Mouse (Mus musculus): ENCODE data around the gene Tigd2.
"Not testable (repeated sequence)": the region's sequence is repeated elsewhere in the genome, so short reads cannot be mapped to it uniquely, and the experiment has no call there.

Tigd2 gene

DNA sequence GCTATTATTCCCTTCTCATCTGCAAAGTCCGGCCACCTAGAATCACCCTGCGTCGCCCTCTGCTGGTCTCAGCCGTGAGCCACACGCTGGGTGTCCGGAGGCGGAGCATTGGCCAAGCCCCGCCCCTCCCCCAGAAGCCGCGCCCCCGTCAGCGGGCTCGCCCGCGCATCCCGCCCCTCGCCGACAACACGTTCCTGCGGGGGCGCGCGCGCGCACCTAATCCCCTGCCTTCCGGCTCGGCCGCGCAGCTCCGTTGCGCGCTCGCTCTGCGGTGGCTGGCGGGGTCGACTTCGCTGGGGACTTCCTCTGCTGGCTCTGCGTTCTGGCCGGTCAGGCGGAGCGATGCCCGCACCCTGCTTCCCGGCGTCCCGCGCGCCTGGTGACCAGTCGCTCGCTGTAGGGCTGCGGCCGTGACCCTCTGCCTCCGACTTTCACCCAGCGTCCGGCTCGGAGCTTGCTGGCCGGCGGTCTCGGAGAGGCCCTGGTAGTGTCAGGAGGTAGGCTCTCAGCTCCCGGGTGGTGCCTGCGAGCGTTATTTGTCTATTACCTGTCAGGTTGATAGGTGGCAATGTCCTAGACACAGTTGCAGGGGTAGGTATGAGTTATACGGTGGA, at the start of gene Tigd2:
TSS of gene Tigd2 (plus strand) at position 186 of the 614 bp plus-strand sequence.
- CTCF ChIA-PET: interaction anchor here (0.6 kb wide), 1 partner anchor 28 kb away, joined by 7 read pairs; no protein-coding TSS in a partner anchor

DNA sequence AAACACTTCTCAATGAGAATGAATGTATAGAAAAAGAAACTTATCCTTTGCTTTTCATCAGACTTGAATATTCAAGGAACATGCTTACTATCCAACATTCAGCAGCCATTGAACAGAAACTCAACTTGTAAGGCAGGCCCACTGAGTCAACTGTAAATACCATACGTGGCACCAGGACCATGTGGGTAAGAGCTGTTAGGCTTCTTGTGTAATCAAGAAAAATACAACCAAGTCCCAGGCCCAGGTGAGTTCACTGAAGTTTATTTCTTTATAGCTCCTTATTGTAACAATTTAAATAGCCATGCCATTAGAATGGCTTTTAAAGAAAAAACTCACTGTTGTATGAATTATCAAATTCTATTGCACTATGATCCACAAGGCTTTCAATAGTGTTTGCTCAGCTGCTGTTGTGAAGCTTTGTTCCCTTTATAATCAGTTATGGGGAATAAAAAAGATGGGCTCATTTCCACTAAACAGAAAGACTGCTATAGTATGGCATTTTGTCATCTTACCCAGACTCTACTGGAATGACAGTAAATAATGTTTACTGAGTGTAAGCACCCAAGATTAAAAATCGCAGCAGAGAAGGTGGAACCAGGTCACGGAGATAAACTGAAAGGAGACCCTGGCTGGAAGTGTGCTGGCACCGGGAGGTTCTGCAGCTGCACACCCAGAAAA, 46.7 kb upstream of the Tigd2 start:
- CTCF ChIA-PET: no interaction called here

DNA sequence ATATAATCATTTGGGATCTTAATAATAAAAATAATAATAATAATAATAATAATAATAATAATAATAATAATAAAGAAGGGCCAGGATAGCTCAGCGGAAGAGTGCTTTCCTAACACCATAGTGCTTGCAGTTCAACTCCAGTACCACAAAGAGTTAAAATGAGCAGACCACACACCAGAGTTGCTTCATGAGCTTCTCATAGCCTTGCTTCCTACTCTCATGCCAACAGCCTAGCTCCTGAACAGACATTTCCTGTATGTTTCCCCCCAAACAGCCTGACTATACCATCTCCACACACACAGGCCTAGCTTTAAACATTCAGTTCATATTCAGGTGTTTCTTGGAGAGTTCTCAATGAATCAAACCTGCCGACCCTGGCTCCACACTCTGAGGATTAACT, 45.8 kb upstream of the Tigd2 start:
- CTCF ChIA-PET: no interaction called here

DNA sequence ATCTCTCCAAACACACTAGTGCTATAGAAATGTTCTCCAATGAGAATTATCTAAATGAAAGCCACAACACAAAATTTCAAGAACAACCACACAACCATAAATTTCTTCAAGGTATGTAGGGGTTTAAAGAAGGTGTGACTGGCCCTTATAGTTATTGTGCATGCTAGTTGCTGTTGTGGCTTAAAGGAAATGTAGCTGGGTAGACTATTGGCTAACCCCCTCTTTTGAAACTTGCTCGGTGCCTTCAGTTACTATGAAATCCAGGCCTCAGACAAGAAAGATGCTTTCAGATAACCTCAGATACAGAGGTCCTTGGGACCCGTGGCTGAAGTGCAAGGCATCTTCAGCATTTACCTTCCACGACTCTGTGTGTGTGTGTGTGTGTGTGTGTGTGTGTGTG, 45.3 kb upstream of the Tigd2 start:
- CTCF ChIA-PET: no interaction called here

DNA sequence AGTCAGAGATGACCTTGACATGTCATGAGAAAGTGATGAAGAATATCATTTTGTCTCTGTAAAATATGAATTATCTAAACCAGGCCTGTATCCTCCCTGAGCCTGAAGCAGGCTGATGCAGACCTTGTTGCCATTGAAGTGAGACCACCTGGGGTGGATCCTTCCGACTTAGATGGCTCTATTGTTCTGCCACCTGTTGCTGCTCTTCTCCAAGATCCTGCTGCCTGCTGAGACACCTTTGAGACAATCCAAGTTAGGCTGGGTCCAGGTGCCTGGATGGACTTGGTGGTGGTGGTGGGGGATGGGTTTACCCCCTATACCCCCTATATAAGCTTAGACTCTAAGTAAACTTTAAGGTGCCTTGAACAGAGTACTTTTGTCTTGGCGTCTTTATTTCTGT, 39.7 kb upstream of the Tigd2 start:
- CTCF ChIA-PET: no interaction called here

DNA sequence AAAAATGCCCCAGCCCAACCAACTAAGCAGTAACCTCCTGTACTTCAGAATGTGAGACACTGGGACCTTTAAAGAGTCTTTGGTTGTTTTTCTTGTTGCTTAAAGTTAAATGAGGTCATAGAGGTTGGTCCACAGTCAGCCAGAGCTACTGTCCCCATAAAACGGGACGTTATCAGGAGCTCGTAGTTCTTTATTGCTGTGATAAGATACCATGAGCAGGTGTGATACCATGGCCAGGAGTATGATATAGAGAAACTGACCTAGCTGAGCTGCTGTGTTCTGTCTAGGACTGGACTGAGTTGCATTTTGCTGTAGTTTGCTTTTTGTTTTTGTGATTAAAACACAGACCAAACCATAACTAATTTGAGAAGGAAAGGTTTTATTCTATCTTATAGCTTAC, 37.4 kb upstream of the Tigd2 start:
- CTCF ChIA-PET: no interaction called here

DNA sequence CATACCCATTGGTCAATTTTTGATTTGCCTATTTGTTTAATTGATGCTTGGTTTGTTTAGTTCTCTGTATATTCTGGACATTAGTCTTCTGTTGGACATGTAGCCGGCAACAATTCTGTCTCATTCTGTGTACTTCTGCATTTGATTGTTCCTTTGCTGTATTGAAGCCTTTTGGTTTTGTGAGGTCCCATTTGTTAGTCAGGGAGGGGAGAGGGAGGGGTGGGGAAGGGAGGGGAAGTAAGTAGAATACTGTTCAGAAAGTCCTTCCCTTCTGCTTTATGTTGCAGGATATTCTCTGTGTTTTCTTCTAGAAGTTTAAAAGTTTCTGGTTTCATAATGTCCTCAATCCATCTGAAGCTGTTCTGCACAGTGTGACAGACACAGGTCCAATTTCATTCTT, 34.7 kb upstream of the Tigd2 start:
- CTCF ChIA-PET: no interaction called here

DNA sequence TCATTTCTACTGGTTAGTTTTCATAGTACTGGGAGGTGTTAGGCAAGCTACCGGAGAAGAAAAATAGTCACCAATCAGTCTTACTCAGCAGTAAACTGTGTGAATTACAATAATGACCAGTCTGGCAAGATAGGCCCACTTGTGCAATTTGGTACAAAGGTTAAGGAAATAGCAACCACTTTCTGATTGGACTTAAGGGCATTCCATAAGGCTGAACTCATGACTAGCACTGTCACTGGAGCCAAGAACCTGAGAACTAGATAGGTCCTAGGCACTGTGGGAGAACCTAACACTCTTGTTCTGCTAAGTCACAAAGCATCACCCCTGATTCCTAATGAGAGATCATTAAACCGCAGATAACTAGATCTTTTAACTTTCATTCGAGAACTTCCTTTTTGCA, 30.6 kb upstream of the Tigd2 start:
- CTCF ChIA-PET: no interaction called here

DNA sequence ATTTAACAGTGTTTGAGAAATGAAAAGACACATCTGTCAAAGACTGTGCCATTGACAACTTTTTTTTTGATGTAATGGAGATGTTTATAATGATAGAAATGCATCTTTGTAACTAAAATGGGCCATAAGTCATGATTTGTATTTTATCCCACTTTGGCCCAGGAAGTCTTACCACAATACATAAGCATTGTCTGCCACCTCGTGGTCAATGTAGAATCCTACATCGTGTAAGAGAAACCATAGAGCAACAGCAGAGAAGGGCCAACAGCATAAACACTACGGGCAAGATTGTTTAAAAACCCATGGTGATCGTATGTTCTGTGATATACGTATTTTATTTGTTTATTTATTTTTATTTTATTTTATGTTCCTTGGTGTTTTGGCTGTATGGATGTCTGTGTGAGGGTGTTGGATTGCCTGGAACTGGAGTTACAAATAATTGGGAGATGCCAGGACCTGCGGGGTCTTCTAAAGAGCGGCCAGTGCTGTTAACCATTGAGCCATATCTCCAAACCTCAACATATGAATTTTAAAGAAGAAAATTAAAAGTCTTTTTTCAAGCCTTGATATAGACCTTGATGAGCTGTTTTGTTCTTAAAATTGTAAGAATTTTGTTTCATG, 28.2 kb upstream of the Tigd2 start:
- CTCF ChIA-PET: interaction anchor here (0.6 to 0.7 kb wide), 3 partner anchors 12 to 94 kb away, joined by 3 to 7 read pairs (median 3); partner anchors contain the start of gene Tigd2

DNA sequence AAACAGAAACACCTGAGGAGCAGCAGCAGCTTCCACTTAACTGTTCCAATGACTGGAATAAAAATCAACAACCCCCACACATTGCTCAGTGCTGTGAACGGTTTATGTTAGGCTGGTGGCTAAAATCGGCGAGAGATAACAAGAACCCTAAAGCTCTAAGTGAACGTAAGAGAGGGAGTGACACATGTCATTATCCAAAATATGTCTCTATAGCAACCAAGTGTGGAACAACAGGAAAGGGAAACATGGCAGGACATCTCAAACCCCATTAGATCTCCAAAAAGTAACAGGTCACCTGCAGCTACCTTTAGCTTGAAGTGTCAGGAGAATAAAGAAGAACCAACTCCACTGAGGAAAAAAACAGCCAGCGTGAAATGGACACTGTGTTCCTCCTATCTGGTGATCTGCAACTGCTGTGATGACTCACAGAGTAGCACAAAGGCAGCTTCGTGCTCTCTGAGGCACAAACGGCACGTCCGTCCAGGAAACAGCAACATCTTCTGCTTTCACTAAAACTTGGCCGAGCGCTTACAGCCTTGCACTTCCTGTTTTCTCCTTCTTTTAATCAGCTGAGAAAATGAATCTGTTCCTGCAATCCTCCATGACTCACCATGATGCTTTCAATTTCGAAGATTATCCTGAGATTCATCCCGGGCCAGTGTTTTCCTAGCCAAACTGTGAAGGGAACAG, 23.5 kb upstream of the Tigd2 start:
- CTCF ChIA-PET: interaction anchor here (0.6 kb wide), 1 partner anchor 15 kb away, joined by 3 read pairs; no protein-coding TSS in a partner anchor

DNA sequence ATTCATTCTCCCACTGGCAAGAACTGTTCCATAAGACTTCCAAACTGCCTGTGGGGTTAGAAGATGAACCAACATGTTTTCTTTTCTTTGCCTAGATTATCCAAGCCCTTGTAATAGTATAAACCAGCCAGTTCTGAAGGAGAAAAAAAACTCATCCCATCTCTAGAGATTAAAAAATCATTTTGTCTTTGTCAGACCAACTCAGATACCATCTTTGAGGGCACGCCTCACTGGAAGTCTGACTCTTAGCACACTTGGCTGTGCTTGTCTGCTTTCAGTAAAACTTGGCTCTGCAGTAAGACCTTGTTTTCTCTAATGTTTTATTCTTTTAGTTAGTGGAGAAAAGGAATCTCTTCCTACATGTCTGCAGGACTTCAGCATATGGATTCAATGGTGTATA, 18.7 kb upstream of the Tigd2 start:
- CTCF ChIA-PET: no interaction called here

DNA sequence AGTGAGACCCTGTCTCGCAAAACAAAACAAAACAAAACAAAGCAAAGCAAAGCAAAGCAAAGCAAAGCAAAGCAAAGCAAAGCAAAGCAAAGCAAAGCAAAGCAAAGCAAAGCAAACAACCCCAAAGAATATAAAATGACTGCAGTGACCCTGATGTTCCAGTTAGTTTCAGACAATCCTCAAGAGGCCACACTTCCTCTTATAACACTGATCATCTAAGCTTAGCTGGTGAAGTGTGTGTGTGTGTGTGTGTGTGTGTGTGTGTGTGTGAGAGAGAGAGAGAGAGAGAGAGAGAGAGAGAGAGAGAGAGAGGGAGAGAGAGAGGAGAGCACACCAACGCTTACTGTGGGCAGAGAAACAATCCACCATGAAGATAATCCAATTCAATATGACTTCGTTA, 14.2 kb upstream of the Tigd2 start:
- CTCF ChIA-PET: not testable (repeated sequence)

DNA sequence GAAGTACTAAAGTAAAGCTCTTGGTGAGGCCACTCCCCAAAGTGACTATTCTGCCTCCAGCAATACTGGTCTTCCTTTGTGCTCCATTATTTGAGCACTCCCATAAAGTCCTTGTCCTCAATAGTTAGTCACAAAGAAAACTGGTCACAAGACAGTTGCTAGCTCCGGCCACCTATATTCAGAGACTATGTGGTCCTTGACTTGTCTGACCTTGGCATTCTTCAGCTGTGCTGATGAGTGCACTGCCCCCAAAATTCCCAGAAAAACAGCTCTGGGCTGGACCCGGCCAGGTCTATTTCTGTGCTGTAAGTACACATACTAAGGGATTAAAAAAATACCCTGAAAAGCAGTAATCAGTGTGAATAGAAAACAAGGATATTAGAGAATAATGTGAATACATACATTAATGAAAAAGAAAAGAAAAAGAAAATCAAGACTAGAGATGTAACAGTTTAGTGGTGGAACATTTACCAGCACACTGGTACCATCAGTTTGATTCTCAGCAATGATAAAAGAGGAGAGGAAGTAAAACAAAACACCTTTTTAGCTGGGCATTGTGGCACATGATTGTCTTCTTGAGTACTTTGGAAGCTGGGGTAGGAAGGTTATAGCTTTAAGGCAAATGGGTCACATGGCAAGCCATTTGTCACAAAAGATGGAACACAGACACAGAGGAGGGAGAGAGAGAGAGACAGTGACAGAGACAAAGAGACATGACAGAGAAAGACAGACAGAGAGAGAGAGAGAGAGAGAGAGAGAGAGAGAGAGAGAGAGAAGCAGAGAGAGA, 12.6 kb upstream of the Tigd2 start:
- CTCF ChIA-PET: interaction anchor here (0.6 kb wide), 1 partner anchor 306 kb away, joined by 5 read pairs; no protein-coding TSS in a partner anchor

DNA sequence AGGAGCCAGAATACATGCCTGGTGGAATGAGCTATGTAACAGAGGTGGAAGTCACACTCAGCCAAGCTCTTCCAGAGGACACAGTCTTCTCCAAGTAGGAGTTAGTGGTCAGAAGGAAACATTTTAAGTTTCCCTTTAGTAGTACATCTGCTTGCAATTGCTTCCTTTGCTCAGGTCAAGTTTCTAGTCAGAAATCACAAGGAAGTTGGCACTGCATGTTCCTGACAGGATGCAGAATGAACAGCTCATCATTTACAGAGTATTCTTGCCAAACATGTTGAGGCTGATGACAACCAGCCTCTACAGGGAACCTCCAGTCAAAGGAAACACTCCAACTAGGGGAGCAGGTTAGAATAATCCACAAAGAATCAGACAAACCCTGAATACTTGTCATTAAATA, 11.9 kb upstream of the Tigd2 start:
- CTCF ChIA-PET: interaction anchor here (0.6 kb wide), 1 partner anchor 306 kb away, joined by 5 read pairs; no protein-coding TSS in a partner anchor

DNA sequence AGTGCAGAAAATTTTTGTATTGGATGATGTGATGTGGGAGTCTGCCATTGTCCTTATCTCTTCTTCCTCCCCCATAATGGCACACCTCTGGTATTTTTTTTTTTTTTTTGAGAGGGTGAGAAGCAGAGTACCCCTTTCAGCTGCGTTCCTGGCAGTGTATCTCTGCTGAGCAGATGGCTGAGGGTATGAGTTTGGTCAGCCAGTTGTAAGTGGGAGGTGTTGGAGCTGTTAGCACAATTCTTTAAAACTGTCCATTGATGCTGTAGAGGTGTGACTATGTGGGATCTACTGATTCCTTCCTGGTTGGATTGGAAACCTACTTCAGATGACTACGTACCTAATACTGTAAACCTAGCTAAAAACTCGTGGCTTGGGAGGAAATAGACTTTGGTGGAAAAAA, 10.3 kb upstream of the Tigd2 start:
- CTCF ChIA-PET: interaction anchor here (1.6 kb wide), 1 partner anchor 9 kb away, joined by 3 read pairs; no protein-coding TSS in a partner anchor

DNA sequence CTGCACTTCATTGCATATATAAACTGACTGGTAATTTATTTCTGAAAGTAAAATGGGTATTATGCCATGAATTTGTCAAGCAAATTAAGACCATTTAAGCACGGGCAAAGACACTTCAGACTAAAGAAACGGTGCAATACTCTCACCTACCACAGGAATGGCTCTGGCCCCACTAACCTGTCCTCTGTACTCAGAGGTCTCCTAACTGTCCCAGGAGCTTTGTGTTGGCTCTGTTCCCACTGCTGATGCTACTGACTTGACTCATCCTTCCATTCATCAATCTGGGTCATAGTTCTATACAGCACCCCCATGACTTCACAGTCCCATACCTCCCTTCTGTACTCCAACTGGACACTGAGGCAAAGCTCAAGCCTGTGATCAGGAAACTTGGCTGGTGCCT, 9.6 kb upstream of the Tigd2 start:
- CTCF ChIA-PET: interaction anchor here (1.6 kb wide), 1 partner anchor 8 kb away, joined by 3 read pairs; no protein-coding TSS in a partner anchor

DNA sequence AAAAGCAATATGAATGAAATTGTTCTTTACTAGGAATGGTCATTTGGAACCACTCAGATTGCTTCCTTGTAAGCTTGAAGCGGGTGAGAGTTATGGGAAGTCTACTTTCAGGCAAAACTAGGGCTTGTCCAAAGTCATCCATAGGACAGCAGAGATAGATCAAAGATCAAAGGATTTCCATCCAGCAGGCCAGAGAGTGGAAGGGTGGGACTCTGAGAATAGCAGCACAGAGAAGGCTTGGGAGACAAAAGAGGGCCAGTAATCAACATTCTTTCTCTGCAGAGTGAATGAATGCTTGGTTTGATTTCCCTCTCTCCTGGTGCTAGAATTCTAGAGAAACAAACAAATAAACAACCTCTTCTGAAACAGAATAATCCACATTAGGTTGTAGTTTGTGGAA, 1.1 kb upstream of the Tigd2 start:
- CTCF ChIA-PET: interaction anchor here (1.2 kb wide), 1 partner anchor 9 kb away, joined by 3 read pairs; no protein-coding TSS in a partner anchor

DNA sequence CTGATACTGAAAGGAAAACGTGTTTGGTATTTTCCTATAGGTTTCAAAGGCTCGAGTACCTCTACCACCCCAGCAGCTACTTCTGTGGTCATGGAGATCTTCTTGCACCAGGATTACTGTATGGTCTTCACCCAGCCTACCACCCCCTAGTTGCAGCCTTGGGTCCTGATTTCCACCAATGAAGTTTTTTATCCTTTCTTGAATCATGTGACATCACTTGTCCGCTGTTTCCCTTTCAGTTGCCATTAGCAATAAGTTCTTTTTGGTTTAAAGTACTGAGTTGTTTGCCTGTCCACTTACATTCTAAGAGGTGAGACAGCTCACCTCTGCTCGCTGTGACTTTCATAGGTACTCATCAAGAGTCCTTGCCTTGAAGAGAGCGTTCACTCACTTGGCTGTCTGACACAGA, 633 bp downstream of the Tigd2 start:
- CTCF ChIA-PET: no interaction called here

DNA sequence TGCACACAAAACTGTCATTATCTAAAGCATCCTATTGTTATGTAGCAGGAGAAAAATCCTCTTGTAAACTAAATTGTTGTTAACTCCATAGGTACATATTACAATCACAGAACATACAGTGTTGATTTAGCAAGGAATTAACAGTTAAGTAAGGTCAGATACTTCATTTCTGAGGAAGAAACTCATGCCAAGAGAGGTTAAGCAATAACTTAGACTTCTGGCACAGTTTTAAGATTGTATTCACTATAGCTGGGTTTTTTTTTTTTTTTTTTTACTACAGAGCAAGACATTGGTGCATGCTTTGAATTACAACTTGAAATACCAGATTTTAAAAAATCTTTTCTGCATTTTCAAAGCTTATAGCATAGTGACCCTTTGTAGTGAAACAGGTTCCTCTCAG, 24.5 kb downstream of the Tigd2 start:
- CTCF ChIA-PET: no interaction called here

DNA sequence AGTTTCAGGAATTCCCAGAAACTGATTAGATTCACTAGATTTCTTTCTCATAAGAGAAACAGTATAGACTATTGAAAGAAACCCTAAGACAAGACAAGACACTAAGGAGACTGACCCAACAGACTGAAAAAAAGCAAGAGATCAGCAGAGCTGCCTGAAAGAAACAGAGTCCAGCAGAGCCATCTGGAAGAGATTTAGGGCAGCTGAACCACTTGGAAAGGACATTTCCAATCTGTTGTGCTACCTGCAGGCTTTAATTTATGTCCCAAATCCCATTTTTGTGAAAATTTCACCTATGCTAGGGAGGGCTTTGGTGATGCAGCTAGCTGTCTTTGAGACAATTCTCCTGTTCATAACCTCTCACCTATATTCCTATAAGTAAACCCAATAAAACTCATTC, 25.0 kb downstream of the Tigd2 start:
- CTCF ChIA-PET: no interaction called here

DNA sequence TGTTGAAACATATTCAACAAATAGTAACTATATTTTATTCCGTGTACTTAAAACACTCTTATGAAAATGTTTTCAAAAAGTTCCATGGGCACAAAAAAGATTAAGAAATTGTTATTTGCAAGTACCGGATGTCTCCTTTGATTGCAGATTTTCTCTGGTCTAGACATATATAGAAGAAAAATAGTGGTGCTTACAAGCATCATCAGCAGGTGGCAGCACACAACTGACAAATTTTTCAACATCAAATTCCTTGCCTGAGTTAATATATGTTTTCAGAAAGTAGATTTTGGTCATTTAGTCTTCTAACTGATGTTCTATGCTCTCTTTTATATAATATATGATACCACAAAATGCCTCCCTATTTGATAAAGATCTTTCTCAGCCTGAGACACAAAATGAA, 41.0 kb downstream of the Tigd2 start:
- CTCF ChIA-PET: no interaction called here

DNA sequence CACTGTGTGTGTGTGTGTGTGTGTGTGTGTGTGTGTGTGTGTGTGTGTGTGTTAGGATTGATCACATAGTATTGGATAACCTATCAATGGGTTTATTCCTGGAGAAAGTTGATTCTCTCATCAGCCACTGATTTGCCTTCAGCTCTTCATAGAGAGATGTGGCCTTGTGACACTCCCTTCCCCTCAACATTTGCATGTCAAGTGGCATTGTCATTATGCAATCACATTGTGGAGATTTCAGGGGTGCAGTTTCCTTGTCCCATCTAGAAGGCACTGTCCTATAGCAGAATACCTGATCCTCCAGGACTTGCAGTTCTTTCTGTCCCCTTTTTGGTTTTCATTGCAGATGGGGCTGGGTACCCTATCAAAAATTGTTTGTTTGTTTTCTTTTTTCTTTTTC, 41.9 kb downstream of the Tigd2 start:
- CTCF ChIA-PET: no interaction called here
